Mouse (Mus musculus) erythroblast, embryonic 14.5 days (primary cell): ENCODE measurements around the gene Fxn.

Experiments used
- GATA1 ChIP-seq: IDR thresholded peaks from 2 replicates; pipeline ENCODE4 v1.6.1; 2012; ENCODE audit warnings: low read length, inconsistent platforms, mixed read lengths
- TAL1 ChIP-seq: IDR thresholded peaks from 3 replicates; pipeline ENCODE4 v1.6.1; 2012; ENCODE audit warnings: low read length, inconsistent platforms, mixed read lengths

- TF ChIP-seq TAL1 (no peak), GATA1 (no peak)
These were observed 1.5 kb downstream of the Fxn start for GRCm38 (mm10) chr19:24278859-24279258.
